Mouse (Mus musculus) bone marrow, adult 2 months (tissue): ENCODE results near the gene Eva1b. TPM values are rescaled to one million over a fixed set of nuclear protein-coding genes. Genes with fewer than 3 reads are reported as not detected.

Experiments used
- H3K27ac ChIP-seq: fragments of 200-500 bp; 2 replicates; pipeline ENCODE4 v1.5.1; 2012; ENCODE audit warnings: low read depth, mild to moderate bottlenecking, control low read depth, inconsistent platforms, low read length; ENCODE audit not compliant: control insufficient read depth, poor library complexity, insufficient read depth
- H3K4me1 ChIP-seq: fragments of 200-500 bp; 2 replicates; pipeline ENCODE4 v1.6.1; 2011; ENCODE audit warnings: low read length; ENCODE audit not compliant: control insufficient read depth, insufficient read depth
- H3K4me3 ChIP-seq: fragments of 200-500 bp; replicated peaks from 2 replicates; pipeline ENCODE3; 2011; ENCODE audit warnings: mild to moderate bottlenecking, low read depth, low read length, control low read depth; ENCODE audit not compliant: control insufficient read depth
- CTCF ChIP-seq: fragments of 200-500 bp; IDR thresholded peaks from 2 replicates; pipeline ENCODE4 v1.5.1; 2011; ENCODE audit warnings: low read length, control low read depth; ENCODE audit not compliant: control insufficient read depth, insufficient read depth
- POLR2A ChIP-seq: fragments of 200-500 bp; IDR thresholded peaks from 2 replicates; pipeline ENCODE4 v1.6.1; 2011; ENCODE audit warnings: low read depth, mild to moderate bottlenecking, control low read depth, low read length, borderline replicate concordance; ENCODE audit not compliant: control insufficient read depth
- WGBS: fragments of 180-500 bp; shearing (Covaris S2); methylation state at CpG from one replicate; pipeline ENCODE4 v1.1.7; 2018; 5-methylcytosine and 5-hydroxymethylcytosine counted together
- polyA plus RNA-seq: library from polyadenylated mRNA; stranded (reverse); fragments of >200 nt; gene quantifications from 2 replicates; pipeline ENCODE4 v1.2.4, GENCODE M21; 2011; ENCODE audit warnings: low replicate concordance; ENCODE audit not compliant: missing spikeins, insufficient read depth, insufficient read length

The Eva1b gene
- polyA plus RNA-seq, result 5.7 and 7.1 TPM in 2 replicates

DNA sequence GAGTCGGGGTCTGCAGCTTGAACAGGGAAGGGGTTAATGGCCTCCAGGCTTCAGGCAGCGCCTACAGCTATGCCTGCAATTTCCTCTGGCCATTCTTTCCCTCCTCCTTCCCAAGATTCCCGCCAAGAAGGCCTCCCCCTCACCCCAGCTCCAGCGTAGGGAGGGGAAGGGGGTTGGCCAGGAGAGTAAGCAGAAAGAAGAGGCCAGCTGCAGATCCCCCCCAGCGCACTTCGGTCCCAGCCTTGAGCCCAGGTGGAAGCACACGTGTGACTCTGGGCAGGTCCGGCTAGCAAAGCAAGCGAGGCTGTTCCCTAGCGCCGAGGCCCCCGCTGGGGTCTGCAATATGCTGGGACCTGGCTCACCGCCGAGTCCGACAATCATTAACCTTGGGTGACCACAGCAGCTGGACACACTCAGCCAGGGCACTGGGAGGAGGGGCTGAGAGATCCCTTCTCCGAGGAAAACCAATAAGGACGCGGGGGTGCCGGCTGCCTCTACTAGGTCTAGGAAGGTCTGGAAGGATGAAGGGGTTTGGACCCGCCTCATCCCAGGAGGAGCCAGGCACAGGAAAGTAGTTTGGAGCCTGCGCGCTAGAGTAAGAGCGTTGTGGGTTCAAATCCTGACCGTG is at the start of gene Eva1b:
TSS of gene Eva1b (plus strand) at position 212 of the 628 bp plus-strand sequence.
- WGBS, result 46% methylated on average over 24 of the region's 24 CpGs
- no peak for TF ChIP-seq POLR2A
- TF ChIP-seq CTCF, result no peak
- Histone ChIP-seq H3K4me1 (0 out of 2 replicates have a peak, but pooled peaks cover 2% of the 10 kb centered on the region), H3K4me3 (peak within 1 kb of the TSS; percentile 65), H3K27ac (peak within 1 kb of the TSS; percentile 20; the same call in 1 of the 2 replicates)

DNA sequence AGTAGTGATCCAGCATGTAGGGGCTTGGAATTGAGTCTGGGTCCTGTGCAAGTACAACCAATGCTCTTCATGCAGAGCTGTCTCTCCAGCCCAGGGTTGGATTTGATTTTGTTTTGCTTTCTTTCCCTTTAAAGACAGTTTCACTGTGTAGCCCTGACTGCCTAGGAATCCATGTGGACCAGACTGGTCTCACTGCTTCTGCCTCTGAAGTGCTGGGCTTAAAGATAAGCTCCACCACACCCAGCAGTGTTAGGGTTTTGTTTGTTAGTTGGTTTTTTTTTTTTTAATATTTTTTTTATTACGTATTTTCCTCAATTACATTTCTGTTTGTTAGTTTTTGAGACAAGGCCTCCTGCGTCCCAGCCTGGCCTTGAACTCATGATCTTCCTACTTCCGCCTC is 48.2 kb upstream of the Eva1b start:
- H3K27ac ChIP-seq, result no peak overlapping the region
- WGBS, result 70% methylated on average over 3 of the region's 3 CpGs
- H3K4me1 ChIP-seq, result peaks cover 2% of the 10 kb centered on the region; the same call in 1 of the 2 replicates
- TF ChIP-seq CTCF, result no peak
- TF ChIP-seq POLR2A, result no peak
- H3K4me3 ChIP-seq, result no peak overlapping the region

DNA sequence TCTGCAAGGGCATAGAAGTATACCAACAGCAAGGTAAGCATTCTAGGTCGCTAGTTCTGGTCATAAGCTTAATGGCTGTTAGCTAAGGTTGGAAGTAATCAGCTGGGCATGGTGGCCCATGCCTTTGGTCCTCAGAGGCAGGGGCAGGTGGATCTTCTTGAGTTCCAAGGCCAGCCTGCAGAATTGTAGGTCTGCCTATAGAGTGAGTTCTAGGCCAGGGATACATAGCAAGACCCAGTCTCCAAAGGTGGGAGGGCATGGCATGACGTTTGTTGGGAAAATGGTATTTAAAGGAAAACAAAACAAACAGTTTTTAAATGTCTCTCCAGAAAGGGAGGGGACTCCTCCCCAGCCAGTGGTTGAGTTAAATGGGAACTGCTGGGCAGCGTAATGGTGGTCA is 46.8 kb upstream of the Eva1b start:
- 89% methylated on average over 3 of the region's 3 CpGs for WGBS
- Histone ChIP-seq H3K4me1 (peaks cover 2% of the 10 kb centered on the region; the same call in 1 of the 2 replicates), H3K27ac (no peak overlapping the region), H3K4me3 (no peak overlapping the region)
- TF ChIP-seq POLR2A, result no peak
- no peak for TF ChIP-seq CTCF

DNA sequence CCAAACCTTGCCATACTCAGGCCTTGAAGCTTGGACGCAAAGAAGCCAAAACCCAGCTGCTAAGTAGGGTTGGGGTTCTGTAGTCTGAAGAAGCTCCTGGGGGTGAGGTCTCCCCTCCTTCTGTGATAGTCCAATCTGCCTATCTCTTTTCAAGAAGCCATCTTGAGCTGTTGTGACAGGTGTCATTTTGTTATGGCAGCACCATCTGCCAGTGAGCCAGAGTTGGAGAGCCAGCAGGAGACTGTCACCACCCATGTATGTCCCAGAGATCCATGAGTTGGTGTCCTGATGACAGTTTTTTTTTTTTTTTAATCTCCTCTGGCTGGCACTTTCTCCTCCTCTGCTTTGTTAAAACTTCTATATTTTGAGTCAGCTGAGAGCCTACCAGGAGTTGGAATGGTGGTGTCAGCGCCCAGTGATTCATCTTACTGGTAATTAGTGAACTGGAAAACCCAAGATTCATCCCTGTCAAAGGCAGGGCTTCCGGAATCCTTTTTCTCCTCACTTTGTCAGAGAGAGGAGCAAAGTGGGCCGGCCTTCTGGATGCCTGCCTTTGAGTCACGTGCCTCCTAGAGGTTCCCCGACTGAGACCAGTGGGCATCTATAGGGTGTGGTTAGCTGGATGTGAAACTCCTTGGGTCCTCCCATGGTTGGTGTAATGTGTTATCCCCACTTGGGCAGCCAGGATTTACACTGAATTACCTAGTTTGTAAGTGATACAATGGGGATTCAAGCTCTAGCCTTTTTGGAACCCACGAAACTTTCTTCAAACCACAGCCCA is 45.3 kb upstream of the Eva1b start:
- peak overlapping the region; percentile 84 for H3K27ac ChIP-seq
- TF ChIP-seq POLR2A (no peak), CTCF (no peak)
- H3K4me1 ChIP-seq, result peaks cover 2% of the 10 kb centered on the region; the same call in 1 of the 2 replicates
- no peak overlapping the region for H3K4me3 ChIP-seq
- 50% methylated on average over 7 of the region's 7 CpGs for WGBS

DNA sequence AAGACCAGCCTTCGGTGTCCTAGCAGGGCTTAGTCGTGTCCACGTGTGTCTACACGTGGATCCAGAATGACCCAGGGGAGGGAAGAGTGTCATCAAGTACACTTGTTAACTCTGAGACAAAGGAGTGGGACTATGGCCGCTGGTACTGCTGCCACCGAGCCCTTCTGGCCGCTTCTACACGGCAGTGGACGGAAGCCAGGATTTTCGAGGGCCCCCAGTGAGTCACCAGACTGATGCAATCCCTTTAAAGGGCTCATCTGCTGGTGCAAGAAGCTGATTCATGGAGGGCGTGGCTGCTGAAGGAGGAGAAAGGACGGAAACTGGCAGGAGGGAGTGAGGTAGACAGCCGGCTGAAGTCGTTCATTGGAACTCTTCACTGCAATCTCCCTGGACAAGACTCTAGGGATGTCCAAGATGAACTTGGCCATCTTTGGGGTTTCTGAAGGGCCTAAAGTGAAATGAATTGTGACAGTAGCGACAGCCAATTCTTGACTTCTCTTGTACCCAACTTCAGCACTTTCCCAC is 44.4 kb upstream of the Eva1b start:
- WGBS, result under 1% methylated on average over 15 of the region's 15 CpGs

DNA sequence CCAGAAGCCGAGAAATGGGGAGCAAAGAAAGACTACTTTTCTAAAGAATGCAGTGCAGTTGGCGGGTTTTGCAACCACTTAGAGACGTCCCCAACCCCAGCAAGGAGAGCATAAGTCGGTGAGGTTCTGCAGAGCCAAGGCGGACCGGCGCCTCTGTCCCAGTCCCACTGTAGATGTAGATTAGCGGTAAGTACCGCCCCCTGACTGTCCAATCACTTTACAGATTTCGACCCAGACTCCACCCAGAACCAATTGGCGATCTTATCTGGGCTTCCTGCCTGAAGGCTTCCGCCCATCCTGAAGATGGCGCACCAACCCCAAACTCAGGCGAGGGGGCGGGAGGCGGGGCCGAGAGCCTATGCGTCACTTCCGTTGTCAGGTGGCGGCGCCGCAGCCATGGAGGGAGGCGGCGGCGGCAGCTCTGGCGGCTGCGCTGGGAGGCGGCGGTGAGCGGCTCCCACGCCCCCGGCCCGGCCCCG is 43.9 kb upstream of the Eva1b start, which contains the start of gene Stk40:
TSS of gene Stk40 (plus strand) at position 368 of the 479 bp plus-strand sequence.
- Histone ChIP-seq H3K4me1 (peaks cover 3% of the 10 kb centered on the region; the same call in 1 of the 2 replicates), H3K4me3 (peak within 1 kb of the TSS; percentile 75), H3K27ac (peak within 1 kb of the TSS; percentile 84)
- TF ChIP-seq POLR2A, result peak; percentile 77; the same call in 1 of the 2 replicates
- TF ChIP-seq CTCF, result peak; percentile 61
- WGBS, result under 1% methylated on average over 34 of the region's 34 CpGs

More for the DNA sequence above, 44.4 kb upstream of the Eva1b start:
- peaks cover 3% of the 10 kb centered on the region; the same call in 1 of the 2 replicates for H3K4me1 ChIP-seq
- peak overlapping the region; percentile 84 for H3K27ac ChIP-seq
- TF ChIP-seq CTCF (no peak), POLR2A (0 out of 2 replicates have a peak, but pooled peaks have one; percentile 56)
- peak overlapping the region; percentile 63 for H3K4me3 ChIP-seq

DNA sequence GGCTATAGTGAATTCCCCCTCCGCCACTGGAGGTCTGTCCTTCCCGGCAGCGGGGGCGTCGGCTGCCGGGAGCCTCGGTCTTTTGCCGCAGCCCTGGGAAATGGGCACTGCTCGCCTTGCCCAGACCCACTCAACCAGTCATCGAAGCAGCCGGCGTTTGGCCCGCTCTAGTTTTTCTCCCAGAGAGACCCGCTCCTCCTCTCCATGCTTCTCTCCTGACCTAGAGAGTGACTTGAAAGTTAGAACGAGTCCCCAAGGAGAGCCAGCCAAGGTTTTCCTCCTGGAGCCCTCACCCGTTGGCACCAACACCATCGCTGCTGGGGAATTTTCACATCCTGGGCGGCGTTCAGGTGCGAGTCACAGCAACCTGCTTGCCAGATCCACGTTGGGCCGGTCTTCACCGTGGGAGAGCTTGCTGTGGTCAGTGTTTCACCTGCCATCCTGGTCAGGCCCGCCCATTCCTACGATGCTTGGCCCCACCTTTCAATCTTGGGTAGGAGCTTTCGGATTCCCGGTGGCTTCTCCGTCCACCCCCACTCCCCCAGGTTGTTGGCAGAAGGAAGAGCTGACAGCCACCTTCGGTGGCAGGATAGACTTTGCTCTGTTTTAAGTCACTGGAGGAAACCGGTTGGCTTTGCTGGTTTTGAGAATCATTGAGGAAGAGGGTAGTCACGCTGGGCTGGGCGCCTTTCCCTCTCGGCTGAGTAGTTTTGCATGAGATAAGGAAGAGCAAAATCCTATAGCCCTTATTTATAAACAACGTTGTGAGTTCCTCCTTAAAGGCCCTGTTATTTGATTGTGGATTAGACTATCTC is 43.1 kb upstream of the Eva1b start:
- H3K4me3 ChIP-seq, result peak overlapping the region; percentile 75
- under 1% methylated on average over 33 of the region's 34 CpGs for WGBS
- peaks cover 1% of the 10 kb centered on the region; the same call in 1 of the 2 replicates for H3K4me1 ChIP-seq
- peak overlapping the region; percentile 84 for H3K27ac ChIP-seq
- TF ChIP-seq CTCF, result no peak
- TF ChIP-seq POLR2A, result no peak
